Mouse (Mus musculus): ENCODE results near the gene Spag16. TPM values are rescaled to one million over a fixed set of nuclear protein-coding genes. Genes with fewer than 3 reads are reported as not detected.

Gene Spag16
- polyA plus RNA-seq, 1 experiment from 2014 or later, result 0.19 TPM

DNA sequence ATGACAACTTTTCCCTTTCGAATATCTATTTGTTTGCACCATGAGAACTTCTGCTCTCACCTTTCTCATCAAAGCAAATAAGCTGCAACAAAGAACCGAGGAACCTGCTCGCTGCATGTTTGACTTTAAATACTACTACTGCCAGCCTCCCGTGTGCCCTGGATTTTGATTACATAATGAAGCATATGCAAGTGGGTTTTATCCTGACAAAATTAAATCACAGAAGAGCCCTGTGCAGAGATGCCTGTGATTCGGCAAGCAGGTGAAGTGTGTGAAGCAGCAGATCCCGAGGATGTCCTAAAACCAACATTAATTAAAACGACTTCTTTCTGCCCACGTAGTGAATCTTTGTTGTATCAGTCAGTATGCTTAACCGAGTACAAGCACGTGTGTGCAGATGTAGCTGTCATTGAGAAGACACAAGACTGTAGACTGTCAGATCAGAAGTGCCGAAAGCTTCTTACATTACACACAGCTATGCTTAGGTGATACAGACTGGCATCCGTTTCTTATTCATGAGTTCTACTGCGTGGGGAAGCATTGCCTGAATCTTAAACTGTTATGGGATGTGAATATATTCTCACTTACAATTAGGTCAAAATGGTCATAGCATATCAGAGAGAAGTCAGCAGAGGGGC, 489.5 kb downstream of the Spag16 start:
- no peaks in the 10 kb centered on the region for H3K4me1 ChIP-seq
- ATAC-seq (ENCODE audit: insufficient number of reproducible peaks, low FRiP score, low TSS enrichment, low read depth), result no peak
- H3K4me2 ChIP-seq, result no peak overlapping the region
- 83% methylated on average over 13 of the region's 13 CpGs for WGBS
- H3K4me3 ChIP-seq, result no peak overlapping the region
- no peaks in the 10 kb centered on the region for H3K36me3 ChIP-seq
- no peaks in the 10 kb centered on the region for H3K9me3 ChIP-seq
- H3K27ac ChIP-seq, result no peak overlapping the region
- no peak overlapping the region for H3K9ac ChIP-seq
- no peaks in the 10 kb centered on the region for H3K27me3 ChIP-seq

GRCm38 (mm10) chr1:70320951-70321350, 494.2 kb downstream of the Spag16 start:
- Histone ChIP-seq H3K9ac (no peak overlapping the region), H3K9me3 (no peaks in the 10 kb centered on the region), H3K4me2 (no peak overlapping the region), H3K4me1 (no peaks in the 10 kb centered on the region), H3K36me3 (no peaks in the 10 kb centered on the region), H3K4me3 (no peak overlapping the region), H3K27ac (no peak overlapping the region), H3K27me3 (no peaks in the 10 kb centered on the region)
- 74% methylated on average over 4 of the region's 4 CpGs for WGBS
- no peak for ATAC-seq (ENCODE audit: insufficient number of reproducible peaks, low FRiP score, low TSS enrichment, low read depth)

DNA sequence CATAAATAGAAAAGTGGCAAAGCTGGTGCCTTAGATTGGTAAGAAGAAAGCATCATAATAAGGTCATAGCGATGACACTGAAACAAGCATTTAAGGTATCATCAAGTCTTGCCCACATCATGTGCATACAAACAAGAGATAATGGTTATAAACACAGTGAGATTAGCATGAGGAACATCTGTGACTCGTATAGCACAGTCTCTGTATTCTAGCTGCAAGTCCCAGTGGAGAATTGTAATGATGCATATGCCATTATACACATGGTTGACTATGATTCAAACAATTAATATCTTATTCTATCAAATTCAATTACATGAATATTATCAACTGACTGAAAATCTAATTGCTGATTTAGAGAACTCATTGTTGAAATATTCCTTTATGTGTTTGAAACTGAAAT, 519.4 kb downstream of the Spag16 start:
- WGBS, result 80% methylated on average over 2 of the region's 2 CpGs
- Histone ChIP-seq H3K9me3 (no peaks in the 10 kb centered on the region), H3K27ac (no peak overlapping the region), H3K4me3 (no peak overlapping the region), H3K9ac (no peak overlapping the region), H3K4me1 (no peaks in the 10 kb centered on the region), H3K4me2 (no peak overlapping the region), H3K27me3 (no peaks in the 10 kb centered on the region), H3K36me3 (no peaks in the 10 kb centered on the region)
- ATAC-seq (ENCODE audit: insufficient number of reproducible peaks, low FRiP score, low TSS enrichment, low read depth), result no peak

DNA sequence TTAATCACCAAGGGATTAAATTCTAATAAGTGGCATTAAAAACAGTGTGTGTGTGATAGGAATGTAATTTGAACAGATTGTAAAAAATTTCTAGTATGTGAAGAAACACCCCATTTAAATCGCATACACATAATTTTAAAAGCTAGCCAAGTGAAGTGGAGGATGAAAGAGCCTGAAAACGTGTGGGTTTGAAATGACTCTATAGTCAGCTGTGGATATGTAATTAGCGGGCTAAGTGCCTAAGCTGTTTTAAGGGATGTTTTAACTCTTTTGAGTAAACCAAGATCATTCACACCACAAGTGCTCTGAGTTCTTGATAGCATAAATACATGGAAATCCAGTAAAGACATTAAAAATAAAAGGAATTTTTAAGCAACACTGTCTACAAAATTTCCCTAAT, 524.6 kb downstream of the Spag16 start:
- Histone ChIP-seq H3K36me3 (no peaks in the 10 kb centered on the region), H3K4me1 (no peaks in the 10 kb centered on the region), H3K4me2 (no peak overlapping the region), H3K27me3 (no peaks in the 10 kb centered on the region), H3K4me3 (no peak overlapping the region), H3K27ac (no peak overlapping the region), H3K9me3 (no peaks in the 10 kb centered on the region), H3K9ac (no peak overlapping the region)
- 56% methylated on average over 3 of the region's 3 CpGs for WGBS
- no peak for ATAC-seq (ENCODE audit: insufficient number of reproducible peaks, low FRiP score, low TSS enrichment, low read depth)

DNA sequence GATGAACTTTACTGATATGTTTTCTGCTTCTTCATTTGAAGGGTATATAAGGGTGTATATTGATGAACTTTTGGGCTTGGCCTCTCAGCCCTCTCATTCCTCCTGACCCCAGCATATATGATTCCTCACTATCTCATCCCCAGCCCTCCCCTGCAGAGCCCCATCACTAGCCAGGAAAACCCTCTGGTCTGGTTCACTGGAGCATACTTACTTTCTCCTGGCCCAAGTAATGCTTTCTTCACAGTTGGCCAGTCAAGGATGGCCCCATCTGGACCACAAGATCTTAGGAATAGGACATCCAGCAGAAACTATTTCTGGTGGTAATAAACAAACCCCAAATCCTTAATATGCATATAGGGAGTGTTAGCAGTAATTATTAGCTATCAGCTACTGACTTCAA, 527.2 kb downstream of the Spag16 start:
- Histone ChIP-seq H3K4me2 (no peak overlapping the region), H3K9ac (no peak overlapping the region), H3K4me1 (no peaks in the 10 kb centered on the region), H3K9me3 (no peaks in the 10 kb centered on the region), H3K27ac (no peak overlapping the region), H3K36me3 (no peaks in the 10 kb centered on the region), H3K4me3 (no peak overlapping the region), H3K27me3 (no peaks in the 10 kb centered on the region)
- no peak for ATAC-seq (ENCODE audit: insufficient number of reproducible peaks, low FRiP score, low TSS enrichment, low read depth)

DNA sequence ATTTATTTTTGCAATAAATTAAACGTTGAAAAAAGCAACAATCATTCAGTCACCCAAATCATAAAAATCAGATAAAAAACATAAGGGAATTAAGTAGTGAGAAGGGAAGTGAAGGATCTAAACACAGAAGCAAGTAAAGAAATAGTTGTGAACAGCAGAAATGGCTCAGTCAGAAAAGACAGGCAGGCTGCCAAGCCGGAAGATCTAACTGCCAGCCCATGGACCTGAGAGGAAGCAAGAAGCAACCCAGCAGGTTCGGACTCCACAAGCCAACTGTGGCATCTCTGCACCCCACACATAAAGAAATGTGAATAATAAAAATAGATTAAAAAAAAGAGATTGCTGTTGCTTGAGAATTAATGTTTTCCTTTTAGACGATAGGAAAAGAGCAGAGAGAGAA, 545.0 kb downstream of the Spag16 start:
- H3K27me3 ChIP-seq, result no peaks in the 10 kb centered on the region
- no peaks in the 10 kb centered on the region for H3K36me3 ChIP-seq
- H3K4me1 ChIP-seq, result no peaks in the 10 kb centered on the region
- no peak overlapping the region for H3K4me3 ChIP-seq
- no peak overlapping the region for H3K27ac ChIP-seq
- no peak for ATAC-seq (ENCODE audit: insufficient number of reproducible peaks, low FRiP score, low TSS enrichment, low read depth)
- H3K9ac ChIP-seq, result no peak overlapping the region
- WGBS, result 62% methylated on average over 4 of the region's 4 CpGs
- H3K4me2 ChIP-seq, result no peak overlapping the region
- no peaks in the 10 kb centered on the region for H3K9me3 ChIP-seq

DNA sequence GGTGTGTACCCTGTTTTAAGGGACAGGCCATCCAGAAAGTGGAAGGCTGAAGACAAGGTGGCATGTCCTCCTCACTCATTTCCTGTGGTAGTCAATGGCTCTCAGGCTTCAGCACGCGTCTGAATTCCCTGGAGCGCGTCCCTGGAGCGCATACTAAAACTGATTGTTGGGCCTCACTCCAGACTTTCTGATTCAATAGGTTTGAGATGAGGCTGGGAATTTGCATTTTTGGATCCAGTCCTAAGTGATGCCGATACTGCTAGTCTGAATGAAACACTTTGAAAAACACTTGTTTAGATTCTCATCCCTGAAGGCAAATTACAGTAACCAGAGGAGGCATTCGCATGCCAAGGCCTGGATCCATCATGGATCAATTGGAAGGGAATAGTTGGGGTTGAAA, 553.3 kb downstream of the Spag16 start:
- no peaks in the 10 kb centered on the region for H3K36me3 ChIP-seq
- 76% methylated on average over 7 of the region's 7 CpGs for WGBS
- no peaks in the 10 kb centered on the region for H3K9me3 ChIP-seq
- no peak overlapping the region for H3K4me3 ChIP-seq
- no peaks in the 10 kb centered on the region for H3K27me3 ChIP-seq
- ATAC-seq (ENCODE audit: insufficient number of reproducible peaks, low FRiP score, low TSS enrichment, low read depth), result no peak
- no peak overlapping the region for H3K4me2 ChIP-seq
- H3K9ac ChIP-seq, result no peak overlapping the region
- no peaks in the 10 kb centered on the region for H3K4me1 ChIP-seq
- H3K27ac ChIP-seq, result no peak overlapping the region

DNA sequence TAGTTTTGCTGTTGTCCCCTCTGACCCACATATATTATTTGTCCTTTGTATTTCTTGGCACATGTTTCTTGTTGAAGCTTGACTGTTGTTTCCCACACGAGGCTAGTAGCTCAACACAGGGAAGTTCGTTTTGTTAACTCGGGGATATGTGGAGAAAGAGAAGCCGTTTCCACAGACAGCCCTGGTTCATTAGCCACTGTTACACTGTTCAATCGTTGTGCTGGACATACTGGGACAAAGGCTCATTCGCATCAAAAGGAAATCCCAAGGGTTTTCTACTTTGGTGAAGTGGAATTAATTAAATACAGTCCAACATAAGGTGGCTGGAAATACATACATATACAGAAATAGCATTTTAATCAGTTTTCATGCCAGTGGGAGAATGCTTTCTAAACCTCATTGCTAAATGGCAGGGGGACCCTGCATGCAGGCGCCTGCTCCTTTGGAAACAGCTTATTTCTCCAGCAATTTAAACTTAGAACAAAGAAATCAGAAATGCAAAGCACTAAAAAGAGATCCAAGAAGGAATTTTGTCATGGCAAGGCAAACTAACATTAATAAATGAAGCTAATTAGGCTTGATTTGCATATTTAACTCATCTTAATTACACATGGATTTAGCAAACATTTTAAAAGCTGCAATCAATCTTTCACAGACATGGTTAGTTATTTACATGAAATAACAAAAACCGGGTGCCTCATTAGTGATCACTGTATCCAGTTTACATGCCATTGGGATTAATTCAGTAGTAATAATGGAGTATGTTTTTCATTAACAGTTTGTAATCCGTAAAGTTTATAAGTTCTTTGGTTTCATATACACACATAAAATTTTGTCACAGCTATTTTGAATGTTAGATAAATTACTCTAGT, 615.7 kb downstream of the Spag16 start:
- H3K27ac ChIP-seq, result no peak overlapping the region
- H3K4me2 ChIP-seq, result no peak overlapping the region
- H3K4me1 ChIP-seq, result no peaks in the 10 kb centered on the region
- no peak overlapping the region for H3K9ac ChIP-seq
- no peak overlapping the region for H3K4me3 ChIP-seq
- ATAC-seq (ENCODE audit: insufficient number of reproducible peaks, low FRiP score, low TSS enrichment, low read depth), result no peak
- H3K36me3 ChIP-seq, result no peaks in the 10 kb centered on the region
- 39% methylated on average over 9 of the region's 9 CpGs for WGBS
- no peaks in the 10 kb centered on the region for H3K27me3 ChIP-seq
- H3K9me3 ChIP-seq, result no peaks in the 10 kb centered on the region

GRCm38 (mm10) chr1:70479864-70480263, 653.1 kb downstream of the Spag16 start:
- Histone ChIP-seq H3K9me3 (no peaks in the 10 kb centered on the region), H3K4me3 (no peak overlapping the region), H3K27me3 (no peaks in the 10 kb centered on the region), H3K4me1 (no peaks in the 10 kb centered on the region), H3K27ac (no peak overlapping the region), H3K36me3 (no peaks in the 10 kb centered on the region), H3K4me2 (no peak overlapping the region), H3K9ac (no peak overlapping the region)
- 93% methylated on average over 1 of the region's 1 CpGs for WGBS
- no peak for ATAC-seq (ENCODE audit: insufficient number of reproducible peaks, low FRiP score, low TSS enrichment, low read depth)

GRCm38 (mm10) chr1:70518918-70519317, 692.1 kb downstream of the Spag16 start:
- Histone ChIP-seq H3K4me2 (no peak overlapping the region), H3K9me3 (no peaks in the 10 kb centered on the region), H3K4me1 (no peaks in the 10 kb centered on the region), H3K4me3 (no peak overlapping the region), H3K27me3 (no peaks in the 10 kb centered on the region), H3K36me3 (no peaks in the 10 kb centered on the region), H3K27ac (no peak overlapping the region), H3K9ac (no peak overlapping the region)
- no peak for ATAC-seq (ENCODE audit: insufficient number of reproducible peaks, low FRiP score, low TSS enrichment, low read depth)

DNA sequence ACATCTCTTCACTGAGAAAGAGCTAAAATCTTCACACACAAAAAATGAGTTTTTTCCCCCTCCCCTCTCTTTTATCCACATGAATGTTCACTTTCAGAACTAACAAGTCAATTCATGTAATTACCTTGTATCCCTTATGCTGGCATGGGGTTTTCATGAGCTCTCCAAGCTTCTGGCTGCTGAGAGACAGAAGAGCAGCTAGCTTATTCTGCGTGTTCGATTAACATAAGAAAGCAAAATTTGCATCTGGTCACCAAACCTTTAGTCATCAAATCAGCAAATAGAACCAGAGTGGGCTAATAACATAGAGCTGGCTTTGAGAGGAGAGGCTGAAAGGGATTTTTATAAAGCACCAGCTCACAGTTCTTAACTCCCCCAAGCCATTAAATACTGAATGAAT, 700.4 kb downstream of the Spag16 start:
- Histone ChIP-seq H3K9me3 (no peaks in the 10 kb centered on the region), H3K9ac (no peak overlapping the region), H3K4me3 (no peak overlapping the region), H3K4me2 (no peak overlapping the region), H3K27me3 (no peaks in the 10 kb centered on the region), H3K36me3 (no peaks in the 10 kb centered on the region), H3K4me1 (no peaks in the 10 kb centered on the region), H3K27ac (no peak overlapping the region)
- WGBS, result 59% methylated on average over 2 of the region's 2 CpGs
- ATAC-seq (ENCODE audit: insufficient number of reproducible peaks, low FRiP score, low TSS enrichment, low read depth), result no peak

DNA sequence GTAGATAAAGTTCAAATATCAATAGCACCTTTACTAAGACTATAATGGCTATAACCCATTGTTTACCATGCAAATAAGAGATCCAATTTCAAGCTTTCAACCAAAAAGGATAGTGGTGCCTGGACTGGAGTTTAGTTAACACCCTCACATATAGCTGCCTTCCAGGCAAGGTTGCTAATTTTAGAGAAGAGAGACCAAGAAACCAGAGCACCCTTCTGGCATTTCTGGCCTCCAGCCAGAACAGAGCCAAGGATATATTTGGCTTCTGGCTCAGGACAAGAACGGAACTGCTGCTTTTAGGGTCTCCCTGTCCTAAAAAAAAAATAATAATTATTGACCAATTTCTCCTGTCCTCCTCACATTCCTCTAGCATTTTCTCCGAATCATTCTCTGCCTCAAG, 703.0 kb downstream of the Spag16 start:
- Histone ChIP-seq H3K4me3 (no peak overlapping the region), H3K9ac (no peak overlapping the region), H3K9me3 (no peaks in the 10 kb centered on the region), H3K4me1 (no peaks in the 10 kb centered on the region), H3K27me3 (no peaks in the 10 kb centered on the region), H3K36me3 (no peaks in the 10 kb centered on the region), H3K4me2 (no peak overlapping the region), H3K27ac (no peak overlapping the region)
- no peak for ATAC-seq (ENCODE audit: insufficient number of reproducible peaks, low FRiP score, low TSS enrichment, low read depth)
- WGBS, result 49% methylated on average over 2 of the region's 2 CpGs
